ENCODE assay signal across 10 mouse cellular contexts in the genomic region with DNA sequence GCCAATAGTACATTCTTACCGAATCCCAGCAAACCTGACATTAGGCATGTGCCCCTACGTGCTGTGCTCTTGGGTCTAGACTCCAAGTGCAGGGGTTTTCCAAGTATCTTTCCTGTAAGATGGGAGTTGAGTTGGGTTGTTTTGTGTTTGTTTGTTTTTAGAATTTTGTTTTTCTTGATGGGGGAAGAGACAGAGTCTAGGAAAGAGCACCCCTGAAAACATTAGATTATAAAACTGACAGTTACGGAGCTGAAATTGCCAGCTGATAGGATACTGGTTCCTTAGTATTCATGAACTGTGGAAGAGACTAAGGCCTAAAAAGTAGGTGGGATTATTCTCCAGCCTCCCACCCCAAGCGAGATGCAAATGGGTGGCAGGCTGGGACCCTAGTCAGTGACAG. TPM values are rescaled to one million over a fixed set of nuclear protein-coding genes. Genes with fewer than 3 reads are reported as not detected.
DNase-seq lines count a peak whose midpoint lies in the region; ATAC-seq and TF ChIP-seq lines count a peak whose summit lies in the region.
"Had no signal": no experiment of that assay in that cellular context is flagged by ENCODE, and none has a peak within 500 bp of the region (broad histone marks: within the 10 kb centered on the region; RNA-seq: fewer than 3 reads in every experiment).

No protein-coding gene starts in this region.

- 0 out of 2 replicates have a peak overlapping the region, but pooled peaks have one; percentile 48 for H3K27ac ChIP-seq in forebrain, embryonic 10.5 days
- no peak overlapping the region for H3K27ac ChIP-seq in forebrain, embryonic 16.5 days (ENCODE audit: low read length)
- peak overlapping the region; percentile 92 for H3K27ac ChIP-seq in kidney, postnatal 0 days
- H3K27ac ChIP-seq in forebrain, embryonic 15.5 days (replicated peaks) = peak overlapping the region; percentile 90
- 0 out of 2 replicates have a peak overlapping the region, but pooled peaks have one; percentile 49 for H3K27ac ChIP-seq in midbrain, embryonic 12.5 days (replicated peaks)

- WGBS in forebrain, embryonic 10.5 days = 88% methylated on average over 4 of the region's 4 CpGs
- 72% methylated on average over 4 of the region's 4 CpGs for WGBS in forebrain, embryonic 16.5 days
- WGBS in kidney, postnatal 0 days = 69% methylated on average over 4 of the region's 4 CpGs
- WGBS in forebrain, embryonic 15.5 days = 80% methylated on average over 4 of the region's 4 CpGs
- WGBS in midbrain, embryonic 12.5 days = 86% methylated on average over 4 of the region's 4 CpGs

- H3K4me3 ChIP-seq in forebrain, embryonic 10.5 days = no peak overlapping the region
- H3K4me3 ChIP-seq in forebrain, embryonic 16.5 days (replicated peaks; ENCODE audit: low read length) = no peak overlapping the region
- H3K4me3 ChIP-seq in kidney, postnatal 0 days (replicated peaks; ENCODE audit: low read depth, low read length) = no peak overlapping the region
- H3K4me3 ChIP-seq in forebrain, embryonic 15.5 days = no peak overlapping the region
- no peak overlapping the region for H3K4me3 ChIP-seq in midbrain, embryonic 12.5 days

- H3K36me3 ChIP-seq in forebrain, embryonic 10.5 days (replicated peaks) = peaks cover 40% of the 10 kb centered on the region
- H3K36me3 ChIP-seq in forebrain, embryonic 16.5 days (ENCODE audit: control insufficient read depth, insufficient read depth) = no peaks in the 10 kb centered on the region
- H3K36me3 ChIP-seq in kidney, postnatal 0 days (ENCODE audit: insufficient read depth, low read length) = no peaks in the 10 kb centered on the region
- H3K36me3 ChIP-seq in forebrain, embryonic 15.5 days = no peaks in the 10 kb centered on the region
- H3K36me3 ChIP-seq in midbrain, embryonic 12.5 days = 0 out of 2 replicates have a peak, but pooled peaks cover 3% of the 10 kb centered on the region

- peaks cover 100% of the 10 kb centered on the region for H3K4me1 ChIP-seq in forebrain, embryonic 10.5 days
- peaks cover 74% of the 10 kb centered on the region for H3K4me1 ChIP-seq in forebrain, embryonic 16.5 days (replicated peaks; ENCODE audit: control insufficient read depth, insufficient read depth, low read length)
- H3K4me1 ChIP-seq in kidney, postnatal 0 days (replicated peaks; ENCODE audit: insufficient read depth, low read length) = peaks cover 77% of the 10 kb centered on the region
- H3K4me1 ChIP-seq in forebrain, embryonic 15.5 days = peaks cover 97% of the 10 kb centered on the region
- H3K4me1 ChIP-seq in midbrain, embryonic 12.5 days = peaks cover 98% of the 10 kb centered on the region

- H3K4me2 ChIP-seq in forebrain, embryonic 16.5 days (ENCODE audit: low read length) = no peak overlapping the region
- no peak overlapping the region for H3K4me2 ChIP-seq in kidney, postnatal 0 days (ENCODE audit: low read length)
- no peak overlapping the region for H3K4me2 ChIP-seq in forebrain, embryonic 15.5 days (replicated peaks)
- H3K4me2 ChIP-seq in midbrain, embryonic 12.5 days (replicated peaks) = no peak overlapping the region

- no peaks in the 10 kb centered on the region for H3K9me3 ChIP-seq in forebrain, embryonic 10.5 days
- H3K9me3 ChIP-seq in forebrain, embryonic 16.5 days (ENCODE audit: control insufficient read depth, low read length) = no peaks in the 10 kb centered on the region
- H3K9me3 ChIP-seq in kidney, postnatal 0 days (replicated peaks; ENCODE audit: low read length) = no peaks in the 10 kb centered on the region
- no peaks in the 10 kb centered on the region for H3K9me3 ChIP-seq in forebrain, embryonic 15.5 days
- no peaks in the 10 kb centered on the region for H3K9me3 ChIP-seq in midbrain, embryonic 12.5 days

- H3K27me3 ChIP-seq in forebrain, embryonic 10.5 days (ENCODE audit: poor library complexity, severe bottlenecking) = no peaks in the 10 kb centered on the region
- H3K27me3 ChIP-seq in forebrain, embryonic 16.5 days (replicated peaks; ENCODE audit: control insufficient read depth, insufficient read depth, low read length) = no peaks in the 10 kb centered on the region
- H3K27me3 ChIP-seq in kidney, postnatal 0 days (ENCODE audit: insufficient read depth, low read length) = no peaks in the 10 kb centered on the region
- no peaks in the 10 kb centered on the region for H3K27me3 ChIP-seq in forebrain, embryonic 15.5 days
- no peaks in the 10 kb centered on the region for H3K27me3 ChIP-seq in midbrain, embryonic 12.5 days

- no peak for DNase-seq in forebrain, embryonic 10.5 days (ENCODE audit: extremely low spot score, low spot score)
- DNase-seq in kidney, postnatal 0 days (ENCODE audit: low spot score) = no peak
- DNase-seq in kidney, adult 11 months = no peak
- DNase-seq in thymus, postnatal 4 days = no peak
- no peak for DNase-seq in frontal cortex, postnatal 36 days (ENCODE audit: low spot score in 2 of 2)
- DNase-seq: cerebellum, postnatal 14 days; right cerebral cortex, postnatal 4 days had no signal

- ATAC-seq in forebrain, embryonic 16.5 days = no peak
- no peak for ATAC-seq in kidney, postnatal 0 days (replicated peaks; ENCODE audit: low FRiP score, low read depth)
- no peak for ATAC-seq in forebrain, embryonic 15.5 days (replicated peaks)
- ATAC-seq in midbrain, embryonic 12.5 days (ENCODE audit: low FRiP score, low read depth) = no peak

- H3K9ac ChIP-seq in forebrain, embryonic 16.5 days (replicated peaks; ENCODE audit: low read depth, low read length) = no peak overlapping the region
- no peak overlapping the region; the same call in 1 of the 2 replicates for H3K9ac ChIP-seq in kidney, postnatal 0 days (ENCODE audit: low read depth, low read length)
- no peak overlapping the region for H3K9ac ChIP-seq in forebrain, embryonic 15.5 days (replicated peaks)
- H3K9ac ChIP-seq in midbrain, embryonic 12.5 days (replicated peaks) = no peak overlapping the region

- TF ChIP-seq CTCF in kidney, postnatal 0 days (IDR thresholded peaks at IDR 0.05; ENCODE audit: low read depth) = no peak

RNA-seq across cellular contexts. Expression of gene Zmiz1, which starts 21.5 kb away (rescaled TPM):
- polyA plus RNA-seq in forebrain, embryonic 10.5 days (2016; fragmentation: Nextera tagmentation; extraction: Ambion mirVana) = 38.8 and 42.5 TPM in 2 replicates
- 52.6 and 56.6 TPM in 2 replicates for polyA plus RNA-seq in forebrain, embryonic 16.5 days (2015; fragmentation: Nextera tagmentation; extraction: Ambion mirVana)
- 25.0 and 26.6 TPM in 2 replicates for polyA plus RNA-seq in kidney, postnatal 0 days (2015; fragmentation: Nextera tagmentation; extraction: Ambion mirVana)
- 57.5 and 63.9 TPM in 2 replicates for polyA plus RNA-seq in forebrain, embryonic 15.5 days (2015; fragmentation: Nextera tagmentation; extraction: Ambion mirVana)
- polyA plus RNA-seq in midbrain, embryonic 12.5 days (2016; fragmentation: Nextera tagmentation; extraction: Ambion mirVana) = 79.4 and 82.5 TPM in 2 replicates
